Mouse (Mus musculus) neural tube, embryonic 13.5 days (tissue): ENCODE measurements around the gene Gm17349. TPM values are rescaled to one million over a fixed set of nuclear protein-coding genes. Genes with fewer than 3 reads are reported as not detected.

Experiments
- ATAC-seq: fragments of 200-750 bp; cut with Nextera tagmentation; 2 replicates; pipeline ENCODE4 v1.8.0; 2017; ENCODE audit warnings: low read depth, mild to moderate bottlenecking, moderate TSS enrichment, moderate library complexity
- H3K27ac ChIP-seq: fragments of 300-500 bp; sonication (generic); replicated peaks from 2 replicates; pipeline ENCODE4 v1.5.1; 2015; ENCODE audit warnings: moderate library complexity, mild to moderate bottlenecking, inconsistent platforms
- H3K27me3 ChIP-seq: fragments of 300-500 bp; sonication (generic); 2 replicates; pipeline ENCODE4 v1.6.1; 2015; ENCODE audit warnings: mild to moderate bottlenecking, inconsistent platforms
- H3K36me3 ChIP-seq: fragments of 300-500 bp; sonication (generic); 2 replicates; pipeline ENCODE4 v1.6.1; 2015; ENCODE audit warnings: mild to moderate bottlenecking, inconsistent platforms
- H3K4me1 ChIP-seq: fragments of 300-500 bp; sonication (generic); replicated peaks from 2 replicates; pipeline ENCODE4 v1.6.1; 2015; ENCODE audit warnings: inconsistent platforms
- H3K4me2 ChIP-seq: fragments of 300-500 bp; sonication (generic); 2 replicates; pipeline ENCODE4 v1.6.1; 2015; ENCODE audit warnings: inconsistent platforms, mild to moderate bottlenecking, moderate library complexity
- H3K4me3 ChIP-seq: fragments of 300-500 bp; sonication (generic); 2 replicates; pipeline ENCODE4 v1.5.1; 2015; ENCODE audit warnings: mild to moderate bottlenecking, inconsistent platforms
- H3K9ac ChIP-seq: fragments of 300-500 bp; sonication (generic); 2 replicates; pipeline ENCODE4 v1.6.1; 2015; ENCODE audit warnings: moderate library complexity, mild to moderate bottlenecking, inconsistent platforms
- H3K9me3 ChIP-seq: fragments of 300-500 bp; sonication (generic); 2 replicates; pipeline ENCODE4 v1.6.1; 2016; ENCODE audit warnings: inconsistent platforms
- WGBS: fragments of 180-500 bp; shearing (Covaris S2); methylation state at CpG from one replicate; pipeline ENCODE4 v1.1.7; 2015; 5-methylcytosine and 5-hydroxymethylcytosine counted together
- polyA plus RNA-seq: library from polyadenylated mRNA; unstranded; fragments of >200 nt; fragmentation: Nextera tagmentation; extraction: Ambion mirVana; gene quantifications from 2 replicates; pipeline ENCODE4 v1.2.1, GENCODE M21; 2015

The Gm17349 gene
- polyA plus RNA-seq, 1 experiment from 2014 or later = not detected

- Histone ChIP-seq H3K4me1 (peaks cover 15% of the 10 kb centered on the region), H3K4me3 (no peak overlapping the region), H3K9me3 (no peaks in the 10 kb centered on the region), H3K27me3 (no peaks in the 10 kb centered on the region), H3K27ac (no peak overlapping the region), H3K9ac (no peak overlapping the region), H3K4me2 (no peak overlapping the region), H3K36me3 (peaks cover 59% of the 10 kb centered on the region)
- ATAC-seq = no peak
- WGBS = 94% methylated on average over 5 of the region's 5 CpGs
These were observed 21.1 kb downstream of the Gm17349 start for GRCm38 (mm10) chr15:99684156-99684555.

GRCm38 (mm10) chr15:99682880-99683279 lies 22.4 kb downstream of the Gm17349 start:
- Histone ChIP-seq H3K4me3 (no peak overlapping the region), H3K4me2 (no peak overlapping the region), H3K27me3 (no peaks in the 10 kb centered on the region), H3K36me3 (peaks cover 59% of the 10 kb centered on the region), H3K9me3 (no peaks in the 10 kb centered on the region), H3K9ac (no peak overlapping the region), H3K27ac (no peak overlapping the region), H3K4me1 (peaks cover 17% of the 10 kb centered on the region)
- ATAC-seq = no peak
- 91% methylated on average over 7 of the region's 7 CpGs for WGBS

GRCm38 (mm10) chr15:99679008-99679407 lies 26.3 kb downstream of the Gm17349 start:
- H3K36me3 ChIP-seq = peaks cover 34% of the 10 kb centered on the region
- peaks cover 55% of the 10 kb centered on the region for H3K4me1 ChIP-seq
- no peaks in the 10 kb centered on the region for H3K9me3 ChIP-seq
- peak overlapping the region; percentile 31 for H3K4me2 ChIP-seq
- peak overlapping the region; percentile 9; the same call in 1 of the 2 replicates for H3K9ac ChIP-seq
- WGBS = 65% methylated on average over 7 of the region's 7 CpGs
- H3K4me3 ChIP-seq = no peak overlapping the region
- H3K27me3 ChIP-seq = no peaks in the 10 kb centered on the region
- no peak for ATAC-seq
- peak overlapping the region; percentile 19; the same call in 1 of the 2 replicates for H3K27ac ChIP-seq

GRCm38 (mm10) chr15:99678063-99678800 lies 27.1 kb downstream of the Gm17349 start:
- Histone ChIP-seq H3K9me3 (no peaks in the 10 kb centered on the region), H3K9ac (peak overlapping the region; percentile 9; the same call in 1 of the 2 replicates), H3K4me2 (peak overlapping the region; percentile 31), H3K4me1 (peaks cover 62% of the 10 kb centered on the region), H3K27ac (no peak overlapping the region), H3K27me3 (no peaks in the 10 kb centered on the region), H3K36me3 (peaks cover 34% of the 10 kb centered on the region), H3K4me3 (no peak overlapping the region)
- no peak; the same call in 1 of the 2 replicates for ATAC-seq
- WGBS = 12% methylated on average over 13 of the region's 13 CpGs

- H3K4me2 ChIP-seq = peak overlapping the region; percentile 77
- H3K27ac ChIP-seq = peak overlapping the region; percentile 88
- peak overlapping the region; percentile 61 for H3K9ac ChIP-seq
- no peaks in the 10 kb centered on the region for H3K9me3 ChIP-seq
- ATAC-seq = peak; percentile 72
- peaks cover 3% of the 10 kb centered on the region; the same call in 1 of the 2 replicates for H3K27me3 ChIP-seq
- 18% methylated on average over 8 of the region's 8 CpGs for WGBS
- H3K4me3 ChIP-seq = peak overlapping the region; percentile 23
- peaks cover 74% of the 10 kb centered on the region for H3K4me1 ChIP-seq
- H3K36me3 ChIP-seq = peaks cover 30% of the 10 kb centered on the region
These were observed 28.2 kb downstream of the Gm17349 start for GRCm38 (mm10) chr15:99677089-99677488.

- H3K36me3 ChIP-seq = peaks cover 16% of the 10 kb centered on the region; the same call in 1 of the 2 replicates
- H3K9me3 ChIP-seq = no peaks in the 10 kb centered on the region
- WGBS = 85% methylated on average over 3 of the region's 3 CpGs
- no peak for ATAC-seq
- peak overlapping the region; percentile 28 for H3K27ac ChIP-seq
- peak overlapping the region; percentile 78 for H3K4me3 ChIP-seq
- H3K4me1 ChIP-seq = peaks cover 92% of the 10 kb centered on the region
- peak overlapping the region; percentile 97; the same call in 1 of the 2 replicates for H3K9ac ChIP-seq
- peaks cover 5% of the 10 kb centered on the region; the same call in 1 of the 2 replicates for H3K27me3 ChIP-seq
- H3K4me2 ChIP-seq = peak overlapping the region; percentile 77
These were observed 30.4 kb downstream of the Gm17349 start for GRCm38 (mm10) chr15:99674866-99675265.

GRCm38 (mm10) chr15:99671783-99672182 lies 33.5 kb downstream of the Gm17349 start:
- 68% methylated on average over 14 of the region's 14 CpGs for WGBS
- Histone ChIP-seq H3K4me1 (peaks cover 79% of the 10 kb centered on the region), H3K4me3 (peak overlapping the region; percentile 78), H3K36me3 (peaks cover 16% of the 10 kb centered on the region; the same call in 1 of the 2 replicates), H3K4me2 (peak overlapping the region; percentile 77), H3K9me3 (no peaks in the 10 kb centered on the region), H3K27ac (peak overlapping the region; percentile 97; the same call in 1 of the 2 replicates), H3K9ac (peak overlapping the region; percentile 97), H3K27me3 (peaks cover 8% of the 10 kb centered on the region; the same call in 1 of the 2 replicates)
- no peak for ATAC-seq

GRCm38 (mm10) chr15:99670964-99671670 lies 34.2 kb downstream of the Gm17349 start:
- Histone ChIP-seq H3K4me1 (peaks cover 79% of the 10 kb centered on the region), H3K4me3 (peak overlapping the region; percentile 78), H3K27me3 (peaks cover 8% of the 10 kb centered on the region; the same call in 1 of the 2 replicates), H3K9ac (peak overlapping the region; percentile 97), H3K9me3 (no peaks in the 10 kb centered on the region), H3K4me2 (peak overlapping the region; percentile 77), H3K27ac (peak overlapping the region; percentile 97), H3K36me3 (peaks cover 16% of the 10 kb centered on the region; the same call in 1 of the 2 replicates)
- ATAC-seq = peak; percentile 21; the same call in 1 of the 2 replicates
- WGBS = 13% methylated on average over 9 of the region's 17 CpGs

- H3K27ac ChIP-seq = peak within 1 kb of the TSS; percentile 97
- peaks cover 14% of the 10 kb centered on the region; the same call in 1 of the 2 replicates for H3K27me3 ChIP-seq
- H3K4me1 ChIP-seq = peaks cover 79% of the 10 kb centered on the region
- peak; percentile 50 for ATAC-seq
- H3K9me3 ChIP-seq = no peaks in the 10 kb centered on the region
- H3K9ac ChIP-seq = peak within 1 kb of the TSS; percentile 97
- peaks cover 16% of the 10 kb centered on the region; the same call in 1 of the 2 replicates for H3K36me3 ChIP-seq
- peak within 1 kb of the TSS; percentile 77 for H3K4me2 ChIP-seq
- peak within 1 kb of the TSS; percentile 78 for H3K4me3 ChIP-seq
- WGBS = under 1% methylated on average over 58 of the region's 74 CpGs
These were observed 35.0 kb downstream of the Gm17349 start, which contains the start of gene Asic1 for GRCm38 (mm10) chr15:99670154-99670821. TSS of gene Asic1 (plus strand) at chr15:99670368.

GRCm38 (mm10) chr15:99669392-99669791 lies 35.9 kb downstream of the Gm17349 start:
- Histone ChIP-seq H3K27me3 (peaks cover 15% of the 10 kb centered on the region; the same call in 1 of the 2 replicates), H3K9me3 (no peaks in the 10 kb centered on the region), H3K36me3 (peaks cover 16% of the 10 kb centered on the region; the same call in 1 of the 2 replicates), H3K4me1 (peaks cover 79% of the 10 kb centered on the region), H3K4me3 (peak overlapping the region; percentile 78), H3K9ac (peak overlapping the region; percentile 97), H3K27ac (peak overlapping the region; percentile 97), H3K4me2 (peak overlapping the region; percentile 77)
- WGBS = 0% methylated on average over 1 of the region's 1 CpGs
- peak; percentile 12; the same call in 1 of the 2 replicates for ATAC-seq

- Histone ChIP-seq H3K9ac (peak overlapping the region; percentile 61; the same call in 1 of the 2 replicates), H3K36me3 (peaks cover 12% of the 10 kb centered on the region; the same call in 1 of the 2 replicates), H3K9me3 (no peaks in the 10 kb centered on the region), H3K4me1 (peaks cover 79% of the 10 kb centered on the region), H3K4me3 (peak overlapping the region; percentile 78), H3K27ac (peak overlapping the region; percentile 97), H3K4me2 (peak overlapping the region; percentile 77), H3K27me3 (peaks cover 15% of the 10 kb centered on the region; the same call in 1 of the 2 replicates)
- ATAC-seq = no peak
- WGBS = 2% methylated on average over 12 of the region's 12 CpGs
These were observed 36.4 kb downstream of the Gm17349 start for GRCm38 (mm10) chr15:99668881-99669280.
